Mouse (Mus musculus) hindbrain, embryonic 12.5 days (tissue): ENCODE results near the gene A030005K14Rik. TPM values are rescaled to one million over a fixed set of nuclear protein-coding genes. Genes with fewer than 3 reads are reported as not detected.

ENCODE experiments used
- ATAC-seq: fragments of 200-750 bp; cut with Nextera tagmentation; 2 replicates; pipeline ENCODE4 v1.8.0; 2017; ENCODE audit warnings: moderate TSS enrichment; ENCODE audit not compliant: low FRiP score
- H3K27ac ChIP-seq: fragments of 300-500 bp; sonication (generic); 2 replicates; pipeline ENCODE4 v1.5.1; 2016; ENCODE audit warnings: mild to moderate bottlenecking
- H3K27me3 ChIP-seq: fragments of 300-500 bp; sonication (generic); 2 replicates; pipeline ENCODE4 v1.6.1; 2016; ENCODE audit warnings: mild to moderate bottlenecking
- H3K36me3 ChIP-seq: fragments of 300-500 bp; sonication (generic); 2 replicates; pipeline ENCODE4 v1.6.1; 2016; ENCODE audit warnings: mild to moderate bottlenecking
- H3K4me1 ChIP-seq: fragments of 300-500 bp; sonication (generic); 2 replicates; pipeline ENCODE4 v1.6.1; 2016
- H3K4me2 ChIP-seq: fragments of 300-500 bp; sonication (generic); replicated peaks from 2 replicates; pipeline ENCODE4 v1.6.1; 2016; ENCODE audit warnings: mild to moderate bottlenecking
- H3K4me3 ChIP-seq: fragments of 300-500 bp; sonication (generic); 2 replicates; pipeline ENCODE4 v1.5.1; 2016; ENCODE audit warnings: mild to moderate bottlenecking
- H3K9ac ChIP-seq: fragments of 300-500 bp; sonication (generic); 2 replicates; pipeline ENCODE4 v1.6.1; 2016; ENCODE audit warnings: mild to moderate bottlenecking, moderate library complexity
- H3K9me3 ChIP-seq: fragments of 300-500 bp; sonication (generic); replicated peaks from 2 replicates; pipeline ENCODE4 v1.6.1; 2016; ENCODE audit warnings: mild to moderate bottlenecking
- WGBS: fragments of 180-500 bp; shearing (Covaris S2); methylation state at CpG from one replicate; pipeline ENCODE4 v1.1.7; 2016; 5-methylcytosine and 5-hydroxymethylcytosine counted together
- polyA plus RNA-seq: library from polyadenylated mRNA; unstranded; fragments of >200 nt; fragmentation: Nextera tagmentation; extraction: Ambion mirVana; gene quantifications from 2 replicates; pipeline ENCODE4 v1.2.1, GENCODE M21; 2016

A030005K14Rik gene
- polyA plus RNA-seq, 1 experiment from 2014 or later, result not detected

GRCm38 (mm10) chr1:83031950-83032349 lies 27.2 kb downstream of the A030005K14Rik start:
- no peak overlapping the region for H3K4me3 ChIP-seq
- no peak overlapping the region for H3K4me2 ChIP-seq
- H3K4me1 ChIP-seq, result no peaks in the 10 kb centered on the region
- no peaks in the 10 kb centered on the region for H3K36me3 ChIP-seq
- H3K27ac ChIP-seq, result no peak overlapping the region
- H3K9me3 ChIP-seq, result no peaks in the 10 kb centered on the region
- no peaks in the 10 kb centered on the region for H3K27me3 ChIP-seq
- ATAC-seq, result no peak
- WGBS, result 64% methylated on average over 1 of the region's 1 CpGs
- H3K9ac ChIP-seq, result no peak overlapping the region

GRCm38 (mm10) chr1:83016556-83016955 lies 42.6 kb downstream of the A030005K14Rik start:
- Histone ChIP-seq H3K9me3 (no peaks in the 10 kb centered on the region), H3K36me3 (no peaks in the 10 kb centered on the region), H3K27me3 (no peaks in the 10 kb centered on the region), H3K4me3 (no peak overlapping the region), H3K4me2 (no peak overlapping the region), H3K4me1 (no peaks in the 10 kb centered on the region), H3K9ac (no peak overlapping the region), H3K27ac (no peak overlapping the region)
- no peak for ATAC-seq
- WGBS, result 80% methylated on average over 1 of the region's 1 CpGs

- no peak overlapping the region for H3K9ac ChIP-seq
- no peak overlapping the region for H3K4me2 ChIP-seq
- no peak overlapping the region for H3K4me3 ChIP-seq
- H3K4me1 ChIP-seq, result no peaks in the 10 kb centered on the region
- WGBS, result 77% methylated on average over 10 of the region's 10 CpGs
- H3K27ac ChIP-seq, result no peak overlapping the region
- no peaks in the 10 kb centered on the region for H3K9me3 ChIP-seq
- H3K27me3 ChIP-seq, result no peaks in the 10 kb centered on the region
- ATAC-seq, result no peak
- H3K36me3 ChIP-seq, result no peaks in the 10 kb centered on the region
These were observed 43.8 kb downstream of the A030005K14Rik start for GRCm38 (mm10) chr1:83015329-83015879.

GRCm38 (mm10) chr1:83014477-83014876 lies 44.7 kb downstream of the A030005K14Rik start:
- Histone ChIP-seq H3K27ac (no peak overlapping the region), H3K4me3 (no peak overlapping the region), H3K4me2 (no peak overlapping the region), H3K9me3 (no peaks in the 10 kb centered on the region), H3K36me3 (no peaks in the 10 kb centered on the region), H3K4me1 (no peaks in the 10 kb centered on the region), H3K9ac (no peak overlapping the region), H3K27me3 (no peaks in the 10 kb centered on the region)
- whole genome bisulfite sequencing, result 96% methylated on average over 3 of the region's 3 CpGs
- no peak for ATAC-seq

Other genes with a start within 250 kb of the A030005K14Rik start
- 44.9 and 49.4 TPM in 2 replicates for gene Agfg1, start 219.9 kb downstream of the A030005K14Rik start, polyA plus RNA-seq
- gene A030005L19Rik, start 146.1 kb downstream of the A030005K14Rik start, polyA plus RNA-seq, result 0.54 and 0.60 TPM in 2 replicates
- gene A030014E15Rik, start 134.5 kb downstream of the A030005K14Rik start, polyA plus RNA-seq, result not detected in 2 replicates
- gene Gm6217, start 128.0 kb downstream of the A030005K14Rik start, polyA plus RNA-seq, result not detected in 2 replicates
- not detected in 2 replicates for gene A030003K21Rik, start 116.0 kb downstream of the A030005K14Rik start, polyA plus RNA-seq
- gene Gm7544, start 103.4 kb downstream of the A030005K14Rik start, polyA plus RNA-seq, result not detected in 2 replicates
- gene Gm47955, start 99.1 kb downstream of the A030005K14Rik start, polyA plus RNA-seq, result not detected in 2 replicates
- gene Gm47959, start 58.8 kb downstream of the A030005K14Rik start, polyA plus RNA-seq, result not detected in 2 replicates
- gene Slc19a3, start 20.9 kb downstream of the A030005K14Rik start, polyA plus RNA-seq, result 0.26 and 0.77 TPM in 2 replicates
- gene Krtap28-10, start 16.9 kb downstream of the A030005K14Rik start, polyA plus RNA-seq, result not detected in 2 replicates
- not detected in 2 replicates for gene Gm47969, start 14.4 kb downstream of the A030005K14Rik start, polyA plus RNA-seq
- not detected in 2 replicates for gene Krtap28-13, start 1.6 kb upstream of the A030005K14Rik start, polyA plus RNA-seq
- gene Ccl20, start 57.4 kb upstream of the A030005K14Rik start, polyA plus RNA-seq, result not detected in 2 replicates
- gene Daw1, start 100.4 kb upstream of the A030005K14Rik start, polyA plus RNA-seq, result 0.72 and 0.95 TPM in 2 replicates